Mouse (Mus musculus) liver, adult 2 months (tissue): ENCODE data around the gene Bglap. TPM values are rescaled to one million over a fixed set of nuclear protein-coding genes. Genes with fewer than 3 reads are reported as not detected.

Source experiments
- DNase-seq: peaks from one replicate; pipeline ENCODE4 v3.0.0-alpha.2; 2011; ENCODE audit warnings: low read depth, low spot score; ENCODE audit errors: extremely low read depth
- H3K27ac ChIP-seq: fragments of 200-500 bp; replicated peaks from 2 replicates; pipeline ENCODE4 v1.5.1; 2012; ENCODE audit warnings: low read depth, mild to moderate bottlenecking, control low read depth, inconsistent platforms, low read length; ENCODE audit not compliant: insufficient read depth
- H3K27me3 ChIP-seq: fragments of 200-500 bp; 2 replicates; pipeline ENCODE4 v1.6.1; 2012; ENCODE audit warnings: mild to moderate bottlenecking, moderate library complexity, low read length, inconsistent platforms; ENCODE audit not compliant: control insufficient read depth, insufficient read depth
- H3K36me3 ChIP-seq: fragments of 200-500 bp; 2 replicates; pipeline ENCODE4 v1.6.1; 2012; ENCODE audit warnings: low read length, inconsistent platforms; ENCODE audit not compliant: control insufficient read depth, insufficient read depth
- H3K4me1 ChIP-seq: fragments of 200-500 bp; 2 replicates; pipeline ENCODE4 v1.6.1; 2011; ENCODE audit warnings: low read length; ENCODE audit not compliant: control insufficient read depth, insufficient read depth
- H3K4me3 ChIP-seq: fragments of 200-500 bp; 2 replicates; pipeline ENCODE4 v1.5.1; 2011; ENCODE audit warnings: low read depth, mild to moderate bottlenecking, control low read depth, low read length, moderate library complexity; ENCODE audit not compliant: insufficient read depth
- H3K79me2 ChIP-seq: fragments of 200-500 bp; 2 replicates; pipeline ENCODE4 v1.6.1; 2012; ENCODE audit warnings: inconsistent platforms, mild to moderate bottlenecking, low read length, moderate library complexity; ENCODE audit not compliant: control insufficient read depth, insufficient read depth
- H3K9ac ChIP-seq: fragments of 200-500 bp; 2 replicates; pipeline ENCODE4 v1.6.1; 2012; ENCODE audit warnings: low read depth, mild to moderate bottlenecking, control low read depth, inconsistent platforms, low read length
- CTCF ChIP-seq: fragments of 200-500 bp; IDR thresholded peaks from 2 replicates; pipeline ENCODE4 v1.5.1; 2011; ENCODE audit warnings: low read depth, low read length, control low read depth
- POLR2A ChIP-seq: fragments of 200-500 bp; IDR thresholded peaks from 2 replicates; pipeline ENCODE4 v1.6.1; 2011; ENCODE audit warnings: low read length, control low read depth; ENCODE audit not compliant: insufficient read depth; ENCODE audit errors: extremely low read depth
- WGBS: fragments of 180-500 bp; shearing (Covaris S2); methylation state at CpG from one replicate; pipeline ENCODE4 v1.1.7; 2018; 5-methylcytosine and 5-hydroxymethylcytosine counted together
- polyA plus RNA-seq: library from polyadenylated mRNA; depleted of rRNA; stranded (reverse); fragments of >200 nt; gene quantifications from 2 replicates; pipeline ENCODE4 v1.2.3, GENCODE M21; 2012; rRNA removed
- total RNA-seq: library from RNA; depleted of rRNA; stranded (reverse); fragments of >200 nt; gene quantifications from 2 replicates; pipeline ENCODE4 v1.2.3, GENCODE M21; 2014; rRNA removed

The Bglap gene
- total and polyA plus RNA-seq, 2 experiments = not detected

DNA sequence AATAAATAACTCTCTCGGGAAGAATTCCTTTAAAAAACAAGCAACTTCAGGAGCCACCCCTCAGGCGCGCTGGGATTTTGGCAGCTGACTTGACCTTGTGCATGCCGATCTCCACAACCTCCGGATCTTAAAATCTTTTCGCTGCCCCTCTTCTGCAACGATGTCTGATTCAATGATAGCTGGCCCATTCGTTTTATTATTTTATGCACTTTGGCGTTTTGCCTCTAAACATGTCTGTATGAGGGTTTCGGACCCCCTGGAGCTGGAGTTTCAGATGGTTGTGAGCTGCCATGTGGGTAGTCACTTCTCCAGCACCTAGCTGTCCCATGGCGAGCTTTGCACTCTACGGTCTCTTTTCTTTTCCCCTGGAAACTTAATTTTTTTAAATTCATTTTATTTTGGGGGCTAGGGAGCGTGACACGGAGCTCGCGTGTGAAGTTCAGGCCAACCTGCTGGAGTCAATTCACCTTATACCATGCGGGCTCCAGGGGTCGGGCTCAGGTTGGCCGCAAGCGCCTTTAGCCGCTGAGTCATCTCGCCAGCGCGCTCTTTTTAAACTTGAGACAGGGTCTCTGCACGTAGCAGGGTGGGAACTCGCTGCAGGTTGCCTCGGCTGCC lies 48.7 kb downstream of the Bglap start:
- Histone ChIP-seq H3K36me3 (no peaks in the 10 kb centered on the region), H3K27ac (peak overlapping the region; percentile 74), H3K79me2 (peaks cover 4% of the 10 kb centered on the region; the same call in 1 of the 2 replicates), H3K27me3 (no peaks in the 10 kb centered on the region), H3K9ac (peak overlapping the region; percentile 77), H3K4me1 (peaks cover 14% of the 10 kb centered on the region), H3K4me3 (peak overlapping the region; percentile 69)
- WGBS = under 1% methylated on average over 27 of the region's 27 CpGs
- DNase-seq = peak; percentile 48
- TF ChIP-seq CTCF = no peak
- no peak for TF ChIP-seq POLR2A

DNA sequence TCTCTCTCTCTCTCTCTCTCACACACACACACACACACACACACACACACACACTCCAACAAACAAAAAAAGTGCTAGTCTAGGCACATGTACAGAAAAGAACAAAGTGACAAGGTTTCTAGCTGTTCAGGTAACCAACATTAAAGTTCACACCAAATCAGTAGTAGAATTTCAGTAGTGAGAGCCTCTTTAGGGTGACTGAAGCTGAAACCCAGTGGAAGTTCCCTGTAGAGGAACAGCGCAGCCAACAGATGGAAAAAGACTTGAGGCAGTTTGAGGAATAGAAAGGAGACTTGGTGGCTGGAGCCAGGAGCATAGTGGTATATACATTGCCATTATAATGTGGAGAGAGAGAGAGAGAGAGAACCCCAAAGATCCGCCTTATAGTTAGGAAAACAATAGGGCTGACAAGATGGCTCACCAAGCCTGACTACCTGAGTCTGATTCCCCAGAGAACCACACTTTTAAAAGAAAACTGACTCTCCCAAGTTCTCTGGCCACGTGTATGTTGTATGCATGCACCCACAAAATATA lies 49.3 kb downstream of the Bglap start:
- H3K36me3 ChIP-seq = no peaks in the 10 kb centered on the region
- no peaks in the 10 kb centered on the region for H3K27me3 ChIP-seq
- H3K4me3 ChIP-seq = peak overlapping the region; percentile 69; the same call in 1 of the 2 replicates
- DNase-seq = peak; percentile 30
- peak overlapping the region; percentile 74 for H3K27ac ChIP-seq
- 26% methylated on average over 3 of the region's 3 CpGs for WGBS
- H3K9ac ChIP-seq = peak overlapping the region; percentile 77
- no peak for TF ChIP-seq CTCF
- no peak for TF ChIP-seq POLR2A
- peaks cover 4% of the 10 kb centered on the region; the same call in 1 of the 2 replicates for H3K79me2 ChIP-seq
- H3K4me1 ChIP-seq = peaks cover 14% of the 10 kb centered on the region

DNA sequence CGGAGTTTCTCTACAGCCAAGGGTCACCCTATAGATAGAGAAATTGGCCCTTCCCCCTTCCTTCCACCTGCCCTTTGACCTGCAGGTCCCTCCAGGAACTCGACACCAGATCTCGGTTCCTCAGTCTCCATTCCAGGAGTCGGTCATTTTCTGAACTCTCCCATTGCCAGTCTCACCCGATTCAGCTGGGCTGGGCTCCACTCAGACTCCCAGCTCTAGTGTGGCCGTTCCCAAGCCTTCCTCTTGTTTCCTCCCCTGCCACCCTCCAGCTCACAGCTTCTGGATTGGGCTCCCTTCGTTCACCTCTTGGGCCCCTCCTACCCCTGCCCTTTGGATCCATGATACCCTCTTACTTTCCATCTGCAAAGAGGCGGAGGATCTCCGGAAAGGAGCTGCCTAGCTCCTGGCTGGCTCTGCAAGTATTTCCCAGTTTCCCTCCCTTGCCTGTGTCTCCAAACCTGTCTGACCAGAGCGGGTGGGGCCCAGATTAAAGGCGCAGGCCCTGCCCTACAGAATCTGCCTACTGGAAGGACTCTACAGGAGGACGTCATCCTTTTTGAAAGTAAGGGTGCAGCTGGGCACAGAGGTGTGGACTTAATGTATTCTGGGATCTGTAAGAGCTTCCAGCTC lies 50.1 kb downstream of the Bglap start:
- DNase-seq = peak; percentile 28
- Histone ChIP-seq H3K4me1 (peaks cover 12% of the 10 kb centered on the region), H3K27me3 (no peaks in the 10 kb centered on the region), H3K9ac (no peak overlapping the region), H3K4me3 (no peak overlapping the region), H3K79me2 (peaks cover 4% of the 10 kb centered on the region; the same call in 1 of the 2 replicates), H3K27ac (no peak overlapping the region), H3K36me3 (no peaks in the 10 kb centered on the region)
- TF ChIP-seq POLR2A (no peak), CTCF (no peak)
- WGBS = 50% methylated on average over 12 of the region's 12 CpGs

Other genes starting within 250 kb of the Bglap start
- 3.7 and 6.2 TPM in 2 replicates for gene Mef2d, start 242.1 kb downstream of the Bglap start, total RNA-seq
- gene Mef2d, start 242.1 kb downstream of the Bglap start, polyA plus RNA-seq = 17.7 and 22.2 TPM in 2 replicates
- gene Rhbg, start 129.8 kb downstream of the Bglap start, total RNA-seq = 11.9 and 24.6 TPM in 2 replicates
- gene Rhbg, start 129.8 kb downstream of the Bglap start, polyA plus RNA-seq = 30.5 and 50.3 TPM in 2 replicates
- not detected in 2 replicates for gene Gm38392, start 97.3 kb downstream of the Bglap start, total RNA-seq
- gene Gm38392, start 97.3 kb downstream of the Bglap start, polyA plus RNA-seq = not detected in 2 replicates
- 4.3 and 6.0 TPM in 2 replicates for gene Tsacc, start 87.5 kb downstream of the Bglap start, total RNA-seq
- 3.4 and 3.6 TPM in 2 replicates for gene Tsacc, start 87.5 kb downstream of the Bglap start, polyA plus RNA-seq
- gene Cct3, start 87.3 kb downstream of the Bglap start, total RNA-seq = 104 and 130 TPM in 2 replicates
- gene Cct3, start 87.3 kb downstream of the Bglap start, polyA plus RNA-seq = 78.2 and 79.7 TPM in 2 replicates
- gene Glmp, start 59.4 kb downstream of the Bglap start, total RNA-seq = 17.8 and 26.6 TPM in 2 replicates
- gene Glmp, start 59.4 kb downstream of the Bglap start, polyA plus RNA-seq = 136 and 154 TPM in 2 replicates
- 1.1 and 1.7 TPM in 2 replicates for gene Tmem79, start 48.3 kb downstream of the Bglap start, total RNA-seq
- 2.5 and 2.9 TPM in 2 replicates for gene Tmem79, start 48.3 kb downstream of the Bglap start, polyA plus RNA-seq
- 14.1 and 16.6 TPM in 2 replicates for gene Smg5, start 48.2 kb downstream of the Bglap start, total RNA-seq
- 22.6 and 36.6 TPM in 2 replicates for gene Smg5, start 48.2 kb downstream of the Bglap start, polyA plus RNA-seq
- gene Paqr6, start 19.9 kb downstream of the Bglap start, total RNA-seq = not detected in 2 replicates
- 0.56 and 0.66 TPM in 2 replicates for gene Paqr6, start 19.9 kb downstream of the Bglap start, polyA plus RNA-seq
- 0.34 and 0.74 TPM in 2 replicates for gene Bglap3, start 11.7 kb downstream of the Bglap start, total RNA-seq
- gene Bglap3, start 11.7 kb downstream of the Bglap start, polyA plus RNA-seq = 0.11 and 2.0 TPM in 2 replicates
- not detected in 2 replicates for gene Bglap2, start 5.8 kb downstream of the Bglap start, total RNA-seq
- gene Bglap2, start 5.8 kb downstream of the Bglap start, polyA plus RNA-seq = not detected in 2 replicates
- 12.9 and 16.5 TPM in 2 replicates for gene Pmf1, start 25.9 kb upstream of the Bglap start, total RNA-seq
- 59.0 and 68.1 TPM in 2 replicates for gene Pmf1, start 25.9 kb upstream of the Bglap start, polyA plus RNA-seq
- gene Slc25a44, start 40.7 kb upstream of the Bglap start, total RNA-seq = 26.1 and 28.1 TPM in 2 replicates
- 57.0 and 60.9 TPM in 2 replicates for gene Slc25a44, start 40.7 kb upstream of the Bglap start, polyA plus RNA-seq
- 23.4 and 37.9 TPM in 2 replicates for gene Sema4a, start 76.7 kb upstream of the Bglap start, total RNA-seq
- 109 and 117 TPM in 2 replicates for gene Sema4a, start 76.7 kb upstream of the Bglap start, polyA plus RNA-seq
- 28.2 and 38.5 TPM in 2 replicates for gene Lmna, start 125.5 kb upstream of the Bglap start, total RNA-seq
- 41.0 and 44.7 TPM in 2 replicates for gene Lmna, start 125.5 kb upstream of the Bglap start, polyA plus RNA-seq
- under 0.01 TPM in 2 replicates for gene Mex3a, start 147.9 kb upstream of the Bglap start, total RNA-seq
- gene Mex3a, start 147.9 kb upstream of the Bglap start, polyA plus RNA-seq = 0.02 and 0.04 TPM in 2 replicates
- 0.18 and 0.20 TPM in 2 replicates for gene Rab25, start 163.8 kb upstream of the Bglap start, total RNA-seq
- gene Rab25, start 163.8 kb upstream of the Bglap start, polyA plus RNA-seq = 0.32 and 0.46 TPM in 2 replicates
- 104 and 125 TPM in 2 replicates for gene Lamtor2, start 168.6 kb upstream of the Bglap start, total RNA-seq
- gene Lamtor2, start 168.6 kb upstream of the Bglap start, polyA plus RNA-seq = 201 and 204 TPM in 2 replicates
- gene Ubqln4, start 169.3 kb upstream of the Bglap start, total RNA-seq = 8.3 and 14.2 TPM in 2 replicates
- gene Ubqln4, start 169.3 kb upstream of the Bglap start, polyA plus RNA-seq = 41.1 and 42.8 TPM in 2 replicates
- gene Ssr2, start 191.4 kb upstream of the Bglap start, total RNA-seq = 90.0 and 110 TPM in 2 replicates
- 155 and 176 TPM in 2 replicates for gene Ssr2, start 191.4 kb upstream of the Bglap start, polyA plus RNA-seq
- gene Arhgef2, start 221.5 kb upstream of the Bglap start, total RNA-seq = 2.7 and 3.6 TPM in 2 replicates
- 3.6 and 4.9 TPM in 2 replicates for gene Arhgef2, start 221.5 kb upstream of the Bglap start, polyA plus RNA-seq